ENCODE assay signal across 11 mouse cellular contexts in genomic region chr5:100350907-100351456, GRCm38 (mm10).
DNase-seq lines count a peak whose midpoint lies in the region; ATAC-seq lines count a peak whose summit lies in the region.
"Had no signal": no experiment of that assay in that cellular context is flagged by ENCODE, and none has a peak within 500 bp of the region (broad histone marks: within the 10 kb centered on the region; RNA-seq: fewer than 3 reads in every experiment).

No protein-coding gene starts in this region.

- no peak overlapping the region for H3K9ac ChIP-seq in embryonic facial prominence, embryonic 11.5 days (replicated peaks; ENCODE audit: low read length)
- no peak overlapping the region for H3K9ac ChIP-seq in midbrain, embryonic 11.5 days (ENCODE audit: low read length)
- no peak overlapping the region for H3K9ac ChIP-seq in limb, embryonic 12.5 days (replicated peaks)
- H3K9ac ChIP-seq in neural tube, embryonic 13.5 days, result no peak overlapping the region

- peak; percentile 58 for ATAC-seq in embryonic facial prominence, embryonic 11.5 days (replicated peaks; ENCODE audit: insufficient number of reproducible peaks, low FRiP score, low TSS enrichment, low read depth)
- ATAC-seq in midbrain, embryonic 11.5 days (ENCODE audit: low FRiP score), result peak; percentile 43; the same call in 1 of the 2 replicates
- ATAC-seq in limb, embryonic 12.5 days (ENCODE audit: insufficient number of reproducible peaks, insufficient read depth, low FRiP score, low TSS enrichment, low read depth), result 0 out of 2 replicates have a peak, but pooled peaks have one; percentile 17
- 0 out of 2 replicates have a peak, but pooled peaks have one; percentile 49 for ATAC-seq in neural tube, embryonic 13.5 days (ENCODE audit: low read depth)

- no peak overlapping the region for H3K4me3 ChIP-seq in embryonic facial prominence, embryonic 11.5 days (ENCODE audit: low read depth, low read length)
- H3K4me3 ChIP-seq in embryonic facial prominence, embryonic 10.5 days, result no peak overlapping the region
- no peak overlapping the region for H3K4me3 ChIP-seq in midbrain, embryonic 11.5 days (ENCODE audit: low read depth, low read length)
- H3K4me3 ChIP-seq in midbrain, embryonic 10.5 days, result no peak overlapping the region
- H3K4me3 ChIP-seq in limb, embryonic 12.5 days (replicated peaks), result no peak overlapping the region
- no peak overlapping the region for H3K4me3 ChIP-seq in neural tube, embryonic 13.5 days

- no peaks in the 10 kb centered on the region for H3K4me1 ChIP-seq in embryonic facial prominence, embryonic 11.5 days (ENCODE audit: control insufficient read depth, insufficient read depth, low read length)
- peaks cover 15% of the 10 kb centered on the region for H3K4me1 ChIP-seq in embryonic facial prominence, embryonic 10.5 days
- H3K4me1 ChIP-seq in midbrain, embryonic 11.5 days (ENCODE audit: control insufficient read depth, insufficient read depth, low read length), result peaks cover 4% of the 10 kb centered on the region; the same call in 1 of the 2 replicates
- H3K4me1 ChIP-seq in midbrain, embryonic 10.5 days, result peaks cover 10% of the 10 kb centered on the region
- peaks cover 8% of the 10 kb centered on the region for H3K4me1 ChIP-seq in limb, embryonic 12.5 days (replicated peaks)
- H3K4me1 ChIP-seq in neural tube, embryonic 13.5 days (replicated peaks), result peaks cover 19% of the 10 kb centered on the region

- H3K4me2 ChIP-seq in embryonic facial prominence, embryonic 11.5 days (ENCODE audit: low read depth, low read length), result no peak overlapping the region
- H3K4me2 ChIP-seq in midbrain, embryonic 11.5 days, result no peak overlapping the region
- no peak overlapping the region for H3K4me2 ChIP-seq in limb, embryonic 12.5 days
- H3K4me2 ChIP-seq in neural tube, embryonic 13.5 days, result no peak overlapping the region

- DNase-seq in embryonic facial prominence, embryonic 11.5 days (ENCODE audit: low spot score), result no peak
- no peak for DNase-seq in embryonic facial prominence, embryonic 10.5 days (ENCODE audit: low spot score)
- no peak for DNase-seq in midbrain, embryonic 11.5 days (ENCODE audit: low spot score, missing footprints)
- DNase-seq in midbrain, embryonic 10.5 days (ENCODE audit: low spot score), result no peak
- DNase-seq in ovary, postnatal 10 days (ENCODE audit: low spot score), result no peak
- DNase-seq in cerebellum, adult 9-10 months, result no peak
- DNase-seq: adrenal gland, adult 2 months; cerebellum, adult 11 months; retina, postnatal 1 day had no signal

- H3K27ac ChIP-seq in embryonic facial prominence, embryonic 11.5 days (replicated peaks; ENCODE audit: low read depth, low read length), result no peak overlapping the region
- H3K27ac ChIP-seq in embryonic facial prominence, embryonic 10.5 days (replicated peaks), result no peak overlapping the region
- no peak overlapping the region for H3K27ac ChIP-seq in midbrain, embryonic 11.5 days (ENCODE audit: low read depth, low read length)
- no peak overlapping the region for H3K27ac ChIP-seq in midbrain, embryonic 10.5 days (replicated peaks)
- no peak overlapping the region for H3K27ac ChIP-seq in limb, embryonic 12.5 days
- H3K27ac ChIP-seq in neural tube, embryonic 13.5 days (replicated peaks), result no peak overlapping the region

- H3K36me3 ChIP-seq in embryonic facial prominence, embryonic 11.5 days (replicated peaks; ENCODE audit: control insufficient read depth, insufficient read depth, low read depth, low read length), result no peaks in the 10 kb centered on the region
- H3K36me3 ChIP-seq in embryonic facial prominence, embryonic 10.5 days (replicated peaks), result no peaks in the 10 kb centered on the region
- H3K36me3 ChIP-seq in midbrain, embryonic 11.5 days (ENCODE audit: control insufficient read depth, insufficient read depth, low read length), result no peaks in the 10 kb centered on the region
- H3K36me3 ChIP-seq in midbrain, embryonic 10.5 days, result no peaks in the 10 kb centered on the region
- H3K36me3 ChIP-seq in limb, embryonic 12.5 days, result no peaks in the 10 kb centered on the region
- no peaks in the 10 kb centered on the region for H3K36me3 ChIP-seq in neural tube, embryonic 13.5 days

- H3K27me3 ChIP-seq in embryonic facial prominence, embryonic 11.5 days (ENCODE audit: control insufficient read depth, insufficient read depth, low read length), result no peaks in the 10 kb centered on the region
- no peaks in the 10 kb centered on the region for H3K27me3 ChIP-seq in embryonic facial prominence, embryonic 10.5 days (replicated peaks; ENCODE audit: low read depth, poor library complexity, severe bottlenecking)
- H3K27me3 ChIP-seq in midbrain, embryonic 11.5 days (ENCODE audit: control insufficient read depth, insufficient read depth, low read length), result no peaks in the 10 kb centered on the region
- H3K27me3 ChIP-seq in midbrain, embryonic 10.5 days (ENCODE audit: low read depth, poor library complexity, severe bottlenecking), result no peaks in the 10 kb centered on the region
- H3K27me3 ChIP-seq in limb, embryonic 12.5 days, result no peaks in the 10 kb centered on the region
- H3K27me3 ChIP-seq in neural tube, embryonic 13.5 days, result no peaks in the 10 kb centered on the region

- WGBS in embryonic facial prominence, embryonic 11.5 days, result 95% methylated on average over 8 of the region's 8 CpGs
- 92% methylated on average over 8 of the region's 8 CpGs for WGBS in embryonic facial prominence, embryonic 10.5 days
- 96% methylated on average over 8 of the region's 8 CpGs for WGBS in midbrain, embryonic 11.5 days
- 96% methylated on average over 8 of the region's 8 CpGs for WGBS in midbrain, embryonic 10.5 days
- WGBS in limb, embryonic 12.5 days, result 98% methylated on average over 8 of the region's 8 CpGs
- 98% methylated on average over 8 of the region's 8 CpGs for WGBS in neural tube, embryonic 13.5 days

- H3K9me3 ChIP-seq in embryonic facial prominence, embryonic 11.5 days (replicated peaks; ENCODE audit: control insufficient read depth, low read length), result no peaks in the 10 kb centered on the region
- 0 out of 2 replicates have a peak, but pooled peaks cover 2% of the 10 kb centered on the region for H3K9me3 ChIP-seq in embryonic facial prominence, embryonic 10.5 days
- H3K9me3 ChIP-seq in midbrain, embryonic 11.5 days (ENCODE audit: control insufficient read depth, low read length), result no peaks in the 10 kb centered on the region
- no peaks in the 10 kb centered on the region; the same call in 1 of the 2 replicates for H3K9me3 ChIP-seq in midbrain, embryonic 10.5 days (replicated peaks)
- no peaks in the 10 kb centered on the region for H3K9me3 ChIP-seq in limb, embryonic 12.5 days
- H3K9me3 ChIP-seq in neural tube, embryonic 13.5 days, result no peaks in the 10 kb centered on the region
